Mouse (Mus musculus) T-helper 2 cell (primary cell): ENCODE results near the gene Phf12.
"Not testable (repeated sequence)": the region's sequence is repeated elsewhere in the genome, so short reads cannot be mapped to it uniquely, and the experiment has no call there.

ENCODE experiments used
- in situ Hi-C: fragments of 300-600 bp; cut with MboI, MseI; formaldehyde crosslinking; loops from one replicate; pipeline ENCODE4 v1.15.1; 2025; ENCODE audit warnings: high pct_unique_total_duplicates

Phf12 gene

DNA sequence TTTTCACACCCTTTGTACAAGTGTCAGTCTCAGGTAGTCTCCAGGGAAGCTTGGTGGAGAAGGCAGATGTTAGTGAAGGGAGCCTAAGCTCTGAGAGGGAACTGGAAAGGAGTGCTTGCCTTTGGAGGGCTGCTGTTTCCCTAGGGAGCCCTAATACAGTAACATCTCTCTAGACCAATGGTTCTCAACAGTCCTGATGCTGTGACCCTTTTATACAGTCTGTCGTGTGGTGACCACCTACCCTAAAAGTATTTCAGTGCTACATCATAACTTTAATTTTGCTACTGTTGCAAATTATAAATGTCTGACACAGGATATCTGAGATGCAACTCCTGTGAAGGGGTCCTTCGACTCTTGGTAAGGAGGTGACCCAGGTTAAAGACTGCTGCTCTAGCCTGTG lies 48.0 kb downstream of the Phf12 start:
- in situ Hi-C loops: no loop called here

DNA sequence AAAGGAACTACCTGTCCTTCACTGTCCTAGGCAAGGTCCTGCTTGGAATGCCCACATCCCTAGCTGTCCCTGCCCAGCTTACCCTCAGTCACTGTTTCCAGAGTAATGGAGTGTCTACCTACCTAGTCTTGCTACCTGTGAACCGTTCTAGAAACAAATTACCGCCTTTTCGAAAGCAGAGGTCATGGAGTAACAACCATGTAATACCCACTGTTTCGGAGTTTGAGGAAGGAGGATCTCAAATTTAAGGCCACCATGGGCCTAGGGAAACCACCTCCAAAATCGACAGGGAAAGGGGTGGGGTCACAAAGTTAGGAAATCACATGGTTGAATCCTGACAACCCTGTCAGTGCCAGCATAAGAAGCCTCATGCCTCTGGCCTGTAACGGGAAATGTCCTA lies 48.8 kb downstream of the Phf12 start:
- in situ Hi-C loops: no loop called here

DNA sequence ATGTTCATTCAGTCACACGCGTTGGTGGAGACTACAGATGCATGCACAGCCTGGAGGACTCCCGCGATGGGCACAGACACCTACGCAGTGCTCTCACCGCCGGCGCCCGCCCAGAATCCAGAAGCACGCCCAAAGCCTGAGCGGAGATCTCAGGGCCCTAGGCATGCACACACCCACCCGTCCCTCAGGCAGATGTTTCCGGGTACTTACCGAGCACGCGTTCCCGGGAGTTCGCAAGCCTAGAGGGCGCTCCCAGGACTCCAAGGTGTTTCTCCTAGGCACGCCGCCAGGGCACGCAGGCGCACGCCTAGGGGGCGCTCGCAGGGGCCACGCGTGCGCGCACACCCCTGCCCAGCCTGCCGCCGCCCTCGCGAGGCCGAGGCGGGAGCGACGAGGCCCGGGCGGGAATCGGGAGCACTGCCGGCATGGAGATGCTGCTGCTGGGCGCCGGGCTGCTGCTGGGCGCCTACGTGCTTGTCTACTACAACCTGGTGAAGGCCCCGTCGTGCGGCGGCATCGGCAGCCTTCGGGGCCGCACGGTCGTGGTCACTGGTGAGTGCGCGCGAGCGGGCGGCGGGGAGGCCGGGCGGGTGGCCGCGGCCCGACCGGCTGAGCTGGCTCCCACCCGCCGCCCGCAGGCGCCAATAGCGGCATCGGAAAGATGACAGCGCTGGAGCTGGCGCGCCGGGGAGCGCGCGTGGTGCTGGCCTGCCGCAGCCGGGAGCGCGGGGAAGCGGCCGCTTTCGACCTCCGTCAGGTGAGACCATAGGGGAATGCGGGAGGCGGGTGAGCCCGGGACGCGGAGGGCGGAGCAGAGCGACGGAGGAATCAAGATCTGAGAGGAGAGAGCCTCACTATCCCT lies 49.6 kb downstream of the Phf12 start, which contains the start of gene Dhrs13:
Gene Dhrs13, plus strand, starts transcription at position 334 of the 862 bp plus-strand sequence.
- in situ Hi-C loops: no loop called here

DNA sequence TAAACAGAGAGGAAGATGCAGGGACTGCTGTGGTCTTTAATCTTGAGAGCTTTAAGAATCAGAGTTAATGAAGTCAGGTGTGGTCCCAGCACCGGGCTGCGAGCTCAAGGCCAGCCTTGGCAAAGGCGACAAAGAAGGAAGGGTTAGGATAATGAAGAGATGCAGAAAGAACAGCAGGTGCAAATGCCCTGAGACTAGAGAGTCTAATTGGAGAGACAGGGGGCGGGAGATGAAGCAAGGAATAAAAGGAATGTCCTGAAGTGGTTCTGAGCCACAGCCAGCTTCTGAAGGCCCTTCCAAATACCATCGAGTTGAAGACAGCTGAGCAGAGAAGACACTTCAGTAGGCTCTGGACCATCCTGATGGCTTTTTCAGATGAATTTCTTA lies 50.2 kb downstream of the Phf12 start:
- in situ Hi-C loops: no loop called here

DNA sequence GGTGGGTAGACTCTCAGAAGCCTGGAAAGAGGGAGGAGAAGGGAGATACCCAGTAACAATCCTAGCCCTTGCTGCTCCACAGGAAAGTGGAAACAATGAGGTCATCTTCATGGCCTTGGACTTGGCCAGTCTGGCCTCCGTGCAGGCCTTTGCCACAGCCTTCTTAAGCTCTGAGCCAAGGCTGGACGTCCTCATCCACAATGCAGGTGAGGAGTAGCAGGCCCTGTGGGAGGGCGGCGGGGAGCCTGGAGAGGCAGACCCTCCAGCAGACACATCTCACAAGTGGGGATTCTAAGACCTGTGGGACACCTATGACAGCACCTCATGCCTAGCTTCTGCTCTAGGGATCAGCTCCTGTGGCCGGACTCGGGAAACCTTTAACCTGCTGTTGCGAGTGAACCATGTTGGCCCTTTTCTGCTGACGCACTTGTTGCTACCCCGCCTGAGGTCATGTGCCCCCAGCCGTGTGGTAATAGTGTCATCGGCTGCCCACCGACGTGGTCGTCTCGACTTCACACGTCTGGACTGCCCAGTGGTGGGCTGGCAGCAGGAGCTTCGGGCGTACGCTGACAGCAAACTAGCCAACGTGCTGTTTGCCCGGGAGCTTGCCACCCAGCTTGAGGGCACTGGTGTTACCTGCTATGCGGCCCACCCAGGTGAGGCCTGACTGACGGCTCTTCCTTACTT lies 51.5 kb downstream of the Phf12 start:
- in situ Hi-C loops: no loop called here

DNA sequence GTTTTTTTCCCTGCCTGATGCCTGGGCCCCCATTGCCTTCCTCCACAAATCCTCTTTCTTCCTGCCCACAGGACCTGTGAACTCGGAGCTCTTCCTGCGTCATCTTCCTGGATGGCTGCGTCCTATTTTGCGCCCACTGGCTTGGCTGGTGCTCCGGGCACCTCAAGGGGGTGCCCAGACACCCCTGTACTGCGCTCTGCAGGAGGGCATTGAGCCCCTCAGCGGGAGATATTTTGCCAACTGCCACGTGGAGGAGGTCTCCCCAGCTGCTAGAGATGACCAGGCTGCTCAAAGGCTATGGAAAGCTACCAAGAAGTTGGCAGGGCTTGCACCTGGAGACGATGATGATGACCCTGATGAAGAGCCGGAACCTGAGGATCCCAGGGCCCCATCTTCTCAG lies 54.2 kb downstream of the Phf12 start:
- in situ Hi-C loops: no loop called here

DNA sequence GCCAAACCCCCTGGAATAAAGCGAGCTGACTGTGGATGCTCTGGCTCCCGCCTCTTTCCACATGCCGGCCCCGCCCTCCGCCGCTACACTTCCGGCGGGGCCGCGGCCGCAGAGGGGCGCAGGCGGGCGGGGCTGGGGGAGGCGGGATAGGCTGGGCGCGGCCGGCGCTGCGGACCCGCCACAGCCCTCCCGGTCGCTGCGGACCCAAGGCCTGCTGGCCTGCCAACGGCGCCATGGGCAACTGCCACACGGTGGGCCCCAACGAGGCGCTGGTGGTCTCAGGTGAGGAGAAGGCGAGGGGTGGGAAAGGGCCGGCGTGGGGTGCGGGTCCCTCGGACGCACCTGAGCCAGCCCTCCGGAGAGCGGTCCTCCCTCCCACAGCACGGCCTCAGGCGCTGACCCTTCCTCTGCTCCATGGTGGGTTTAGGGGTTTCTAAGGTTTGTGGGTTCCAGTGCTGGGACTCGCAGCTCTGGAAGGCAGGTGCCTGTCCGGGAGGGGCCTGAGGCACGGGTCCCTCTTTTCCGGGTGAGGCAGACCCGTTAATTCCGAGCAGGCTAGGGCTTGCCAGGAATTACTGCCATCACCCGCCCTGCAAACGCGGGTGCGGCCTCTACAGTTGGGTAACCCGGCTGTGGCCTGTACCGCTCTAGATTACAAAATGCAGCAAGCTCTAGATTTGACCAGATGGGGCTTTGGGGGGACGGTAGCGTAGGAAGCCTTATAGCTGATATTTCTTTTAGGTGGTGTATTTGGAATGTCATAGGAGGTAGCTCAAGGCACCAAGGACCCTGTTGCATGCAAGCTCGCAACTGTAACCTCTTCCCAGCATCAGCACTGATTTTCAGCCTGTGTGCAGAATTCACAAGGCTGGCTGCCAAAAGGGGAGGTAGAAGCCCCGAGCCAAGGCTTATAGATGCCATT lies 55.5 kb downstream of the Phf12 start, which contains the start of gene Flot2:
Gene Flot2, plus strand, starts transcription at position 101 of the 922 bp plus-strand sequence.
- in situ Hi-C loops: no loop called here

DNA sequence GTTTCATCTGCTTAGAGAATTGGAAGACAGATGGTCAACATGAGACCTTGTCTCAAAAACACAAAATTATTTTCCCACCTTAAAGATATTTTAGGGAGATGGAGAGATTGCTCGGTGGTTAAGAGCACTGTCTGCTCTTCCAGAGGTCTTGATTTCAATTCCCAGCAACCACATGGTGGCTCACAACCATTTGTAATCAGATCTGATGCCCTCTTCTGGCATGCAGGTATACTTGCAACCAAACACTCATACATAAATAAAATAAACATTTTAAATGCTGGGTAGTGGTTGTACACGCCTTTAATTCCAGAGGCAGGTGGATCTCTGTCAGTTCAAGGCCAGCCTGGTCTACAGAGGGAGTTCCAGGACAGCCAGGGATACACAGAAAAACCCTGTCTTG lies 58.3 kb downstream of the Phf12 start:
- in situ Hi-C loops: no loop called here

DNA sequence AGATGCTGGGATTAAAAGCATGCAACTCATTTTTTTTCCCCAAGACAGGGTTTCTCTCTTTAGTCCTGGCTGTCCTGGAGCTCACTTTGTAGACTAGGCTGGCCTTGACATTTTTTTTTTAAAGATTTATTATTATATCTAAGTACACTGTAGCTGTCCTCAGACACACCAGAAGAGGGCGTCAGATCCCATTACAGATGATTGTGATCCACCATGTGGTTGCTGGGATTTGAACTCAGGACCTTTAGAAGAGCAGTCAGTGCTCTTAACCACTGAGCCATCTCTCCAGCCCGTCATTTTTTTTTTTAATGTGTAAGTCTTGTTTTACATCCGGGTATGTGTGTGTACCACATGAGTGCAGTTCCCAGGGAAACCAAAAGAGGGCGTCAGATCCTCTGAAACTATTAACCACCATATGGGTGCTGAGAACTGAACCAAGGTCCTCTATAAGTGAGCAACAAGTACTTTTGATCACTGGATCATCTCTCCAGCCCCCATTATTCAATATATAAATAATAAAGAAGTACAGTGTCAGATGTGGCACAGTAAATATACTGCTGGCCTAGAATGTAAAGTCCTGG lies 59.8 kb downstream of the Phf12 start:
- in situ Hi-C loops: not testable (repeated sequence)

DNA sequence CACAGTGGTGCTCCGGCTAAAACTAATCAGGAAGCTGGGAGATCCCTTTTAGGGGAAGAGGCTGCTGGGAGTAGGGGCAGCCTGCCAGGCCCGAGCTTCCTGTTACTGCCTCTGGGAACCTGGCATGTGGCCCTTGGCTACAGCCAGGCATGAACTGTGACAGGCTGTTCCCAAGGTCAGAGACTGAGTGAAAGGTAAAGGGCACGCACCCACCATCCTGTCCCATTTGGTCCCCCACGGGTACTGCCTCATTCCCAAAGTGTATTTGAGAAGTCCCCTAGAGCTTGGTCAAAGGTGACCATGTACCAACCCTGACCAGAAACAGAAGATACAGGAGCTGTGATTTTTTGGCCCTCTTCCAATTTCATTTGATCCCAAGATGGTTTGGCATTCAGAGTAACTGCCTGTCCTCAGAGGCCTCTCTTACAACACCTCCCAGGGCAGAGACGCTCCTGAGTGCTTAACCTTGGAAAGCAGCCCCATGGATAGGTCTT lies 62.3 kb downstream of the Phf12 start:
- in situ Hi-C loops: no loop called here

DNA sequence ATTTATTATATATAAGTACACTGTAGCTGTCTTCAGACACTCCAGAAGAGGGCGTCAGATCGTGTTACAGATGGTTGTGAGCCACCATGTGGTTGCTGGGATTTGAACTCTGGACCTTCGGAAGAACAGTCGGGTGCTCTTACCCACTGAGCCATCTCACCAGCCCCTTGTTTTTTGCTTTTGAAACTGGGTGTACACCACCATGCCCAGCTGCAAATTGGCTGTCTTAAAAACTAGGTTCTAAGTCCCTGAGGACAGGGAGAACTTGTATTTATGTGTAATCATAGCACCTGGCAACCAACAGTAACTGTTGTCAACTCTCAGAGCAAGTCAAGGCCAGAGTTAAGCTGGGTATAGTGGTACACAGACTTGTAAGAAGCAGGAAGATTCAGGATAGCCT lies 66.1 kb downstream of the Phf12 start:
- in situ Hi-C loops: not testable (repeated sequence)

DNA sequence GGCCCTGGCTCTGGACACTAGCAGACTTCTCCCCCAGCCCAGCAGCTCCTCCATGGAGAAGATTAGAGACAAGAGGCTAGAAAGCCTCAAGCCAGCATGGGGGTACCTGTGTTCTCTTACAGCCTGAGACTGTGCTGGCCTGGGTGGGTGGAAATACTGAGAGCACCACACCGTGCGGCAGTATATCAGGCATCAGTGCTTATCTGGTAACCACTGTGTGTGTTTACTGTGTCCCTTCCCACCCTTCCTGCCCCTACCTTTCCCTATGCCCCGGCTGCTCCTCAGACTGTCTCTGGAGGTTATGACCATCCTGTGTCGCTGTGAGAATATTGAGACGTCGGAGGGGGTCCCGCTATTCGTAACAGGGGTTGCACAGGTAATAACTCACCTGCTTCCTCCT lies 70.5 kb downstream of the Phf12 start:
- in situ Hi-C loops: no loop called here

DNA sequence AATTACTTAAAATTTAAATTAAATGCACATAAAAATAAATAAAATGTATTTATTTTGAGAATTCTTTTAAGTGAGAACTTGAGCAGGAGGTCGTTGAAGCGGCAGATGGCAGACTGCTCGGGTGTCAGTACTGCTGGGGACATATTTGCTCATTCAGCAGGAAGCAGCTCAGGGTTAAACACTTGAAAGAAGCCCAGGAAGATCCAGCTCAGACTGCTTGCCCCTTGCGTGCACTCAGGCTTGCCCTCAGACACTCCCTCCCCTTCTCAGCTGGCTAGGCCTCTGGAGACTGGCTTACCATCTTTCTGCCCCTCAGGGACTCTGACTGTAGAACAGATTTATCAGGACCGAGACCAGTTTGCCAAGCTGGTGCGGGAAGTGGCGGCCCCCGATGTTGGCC lies 74.4 kb downstream of the Phf12 start:
- in situ Hi-C loops: loop anchor here (5.0 kb wide), 1 partner anchor 90 kb away; no protein-coding TSS in a partner anchor

DNA sequence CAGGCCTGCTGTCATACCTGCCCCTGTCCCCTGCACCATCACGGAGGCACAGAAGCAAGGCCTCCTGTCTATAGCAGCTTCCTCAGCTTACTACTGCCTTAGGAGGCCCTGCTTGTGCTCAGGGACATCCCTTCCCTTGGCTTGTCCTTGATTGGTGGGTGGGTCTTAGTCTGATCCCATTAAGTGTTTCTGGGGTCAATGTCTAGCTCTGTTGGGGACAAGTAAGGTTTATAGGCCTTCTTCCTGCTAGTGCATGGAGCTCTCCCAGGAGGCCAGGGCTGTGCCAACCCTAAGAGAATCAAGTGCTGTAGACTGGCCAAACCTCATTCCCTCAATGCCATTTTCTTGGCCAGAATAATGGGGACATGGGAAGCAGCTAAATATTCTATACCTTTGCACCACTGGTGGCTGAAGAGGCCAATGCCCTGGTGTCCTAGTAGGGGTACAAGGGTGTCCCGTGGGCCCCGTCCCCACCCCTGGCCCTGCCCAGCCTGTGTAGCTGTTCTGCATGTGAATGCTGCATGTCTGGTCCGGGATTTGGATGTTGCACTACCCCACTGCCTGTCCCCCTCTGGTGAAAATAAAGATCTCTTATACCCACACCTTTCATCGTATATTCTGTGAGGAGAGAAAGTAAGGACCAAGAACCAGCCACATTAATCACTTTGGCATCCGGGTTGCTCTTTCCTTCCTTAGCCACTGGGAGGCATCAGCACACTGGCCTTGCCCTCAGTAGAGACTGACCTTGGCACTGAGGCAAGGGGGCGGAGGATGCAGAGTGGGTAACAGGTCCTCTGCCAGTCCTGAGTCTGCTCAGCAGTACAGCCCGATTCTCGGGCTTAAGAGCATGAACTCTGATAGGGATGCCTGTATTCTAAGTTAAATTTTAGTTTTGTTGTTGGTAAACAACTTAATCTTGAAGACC lies 77.5 kb downstream of the Phf12 start:
- in situ Hi-C loops: loop anchor here (5.0 kb wide), 1 partner anchor 87 kb away; no protein-coding TSS in a partner anchor

DNA sequence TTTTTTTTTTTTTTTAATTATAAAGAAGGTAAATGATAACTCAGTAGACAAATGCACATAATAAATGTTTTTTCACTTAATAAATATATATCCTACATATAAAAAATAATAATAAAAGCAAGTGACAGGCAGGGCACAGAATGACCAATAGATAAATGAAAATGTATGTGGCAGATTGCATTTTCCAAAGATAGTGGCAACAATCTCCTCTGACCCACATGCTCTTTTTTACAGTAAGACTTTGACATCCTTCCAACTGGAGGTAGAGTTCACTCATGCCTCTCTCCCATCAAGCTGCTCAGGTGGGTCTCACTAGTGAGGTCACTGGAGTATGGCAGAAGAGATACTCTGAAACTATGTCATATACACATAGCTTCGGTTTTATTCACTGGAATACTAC lies 80.0 kb downstream of the Phf12 start:
- in situ Hi-C loops: no loop called here

DNA sequence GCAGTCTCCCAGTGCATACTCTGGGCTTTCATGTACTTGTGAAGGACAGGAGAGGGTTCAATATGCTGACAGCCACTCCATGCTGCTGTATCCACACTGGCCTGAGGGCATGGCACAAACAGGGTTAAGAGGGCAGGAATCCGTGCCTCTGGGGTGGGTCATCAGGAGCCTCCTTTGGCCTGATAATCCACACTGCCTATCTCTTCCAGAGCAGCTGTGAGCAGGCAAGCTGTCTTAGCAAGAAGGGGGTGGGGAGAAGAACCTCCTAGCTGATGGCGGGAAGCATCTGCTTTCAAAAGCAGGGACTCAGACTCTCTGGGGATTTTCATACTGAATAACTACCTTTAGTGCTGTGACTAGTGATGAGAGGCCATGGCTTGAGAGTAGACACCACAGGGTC lies 83.4 kb downstream of the Phf12 start:
- in situ Hi-C loops: no loop called here

DNA sequence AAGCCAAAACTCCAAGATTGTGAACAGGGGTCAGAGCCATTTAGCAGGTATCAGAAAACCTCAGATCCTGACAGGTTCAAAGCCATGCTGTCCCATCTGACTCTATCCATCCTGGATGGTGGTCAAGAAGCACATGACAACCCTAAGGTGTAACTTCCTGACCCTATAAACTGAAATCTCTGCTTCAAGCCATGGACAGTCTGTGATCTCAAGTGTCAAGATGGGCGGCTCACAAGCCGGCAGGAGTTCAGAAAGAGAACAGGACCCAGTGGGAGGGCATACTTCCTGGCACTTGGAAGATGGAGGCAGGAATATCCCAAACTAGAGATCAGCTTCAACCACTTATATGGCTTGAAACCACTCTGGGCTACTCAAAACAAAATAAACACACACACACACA lies 84.1 kb downstream of the Phf12 start:
- in situ Hi-C loops: no loop called here

DNA sequence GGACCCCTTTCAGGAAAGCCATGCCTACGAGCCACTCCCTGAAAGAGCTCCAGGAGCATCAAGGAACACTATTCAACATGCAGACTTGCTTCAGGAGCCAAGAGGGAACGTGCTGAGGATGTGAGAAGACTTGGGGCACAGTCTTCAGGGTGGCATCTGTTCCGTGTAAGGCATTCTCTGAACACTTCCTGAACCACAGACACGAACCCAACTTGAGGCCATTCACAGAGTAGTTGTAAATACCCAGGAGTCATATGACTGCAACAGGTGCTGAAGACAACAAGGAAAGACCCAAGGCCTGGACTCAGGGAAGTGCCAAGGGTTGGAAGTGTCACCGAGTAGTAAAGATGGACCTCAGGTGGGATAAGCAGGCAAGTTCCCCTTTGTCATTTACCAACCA lies 85.0 kb downstream of the Phf12 start:
- in situ Hi-C loops: no loop called here

DNA sequence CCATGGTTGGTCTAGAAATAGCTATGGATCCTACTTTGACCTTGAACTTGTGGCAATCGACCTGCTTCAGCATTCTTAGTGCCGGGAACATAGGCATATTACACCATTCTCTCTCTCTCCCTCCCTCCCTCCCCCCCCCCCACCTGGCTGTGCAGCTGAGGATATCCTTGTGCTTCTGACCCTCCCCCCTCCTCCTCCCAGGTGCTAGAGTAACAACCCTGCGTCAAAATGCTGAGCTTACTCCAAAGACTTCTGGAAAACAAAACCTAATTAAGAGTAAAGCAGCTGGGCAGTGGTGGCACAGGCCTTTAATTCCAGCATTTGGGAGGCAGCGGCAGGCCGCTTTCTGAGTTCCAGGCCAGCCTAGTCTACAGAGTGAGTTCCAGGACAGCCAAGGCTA lies 86.6 kb downstream of the Phf12 start:
- in situ Hi-C loops: no loop called here

DNA sequence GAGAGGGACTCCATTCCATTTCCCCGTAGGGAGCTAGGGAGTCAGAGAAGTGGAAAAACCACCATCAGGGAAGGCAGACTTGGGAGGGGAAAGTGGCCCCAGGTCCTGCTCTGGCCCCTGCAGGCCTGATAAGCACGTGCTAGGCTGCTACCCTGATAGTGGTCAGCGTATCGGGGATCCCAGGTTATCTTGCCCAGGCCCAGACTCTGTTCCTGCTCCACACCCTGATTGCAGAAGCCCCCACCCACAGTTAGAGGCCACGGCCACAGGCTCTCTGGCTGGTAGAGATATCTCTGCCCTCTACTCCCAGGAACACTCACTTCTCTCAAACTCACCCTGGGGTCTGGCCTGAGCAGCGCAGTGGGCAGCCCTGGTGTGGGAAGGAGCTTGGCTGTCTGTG lies 87.1 kb downstream of the Phf12 start:
- in situ Hi-C loops: no loop called here
